Mouse (Mus musculus) neural tube, embryonic 10.5 days (tissue): ENCODE results near the gene Gramd1c.

ENCODE experiments used
- DNase-seq: peaks from one replicate; pipeline ENCODE4 v3.0.0-alpha.2; 2017; ENCODE audit warnings: low spot score; ENCODE audit errors: extremely low spot score

The Gramd1c gene

DNA sequence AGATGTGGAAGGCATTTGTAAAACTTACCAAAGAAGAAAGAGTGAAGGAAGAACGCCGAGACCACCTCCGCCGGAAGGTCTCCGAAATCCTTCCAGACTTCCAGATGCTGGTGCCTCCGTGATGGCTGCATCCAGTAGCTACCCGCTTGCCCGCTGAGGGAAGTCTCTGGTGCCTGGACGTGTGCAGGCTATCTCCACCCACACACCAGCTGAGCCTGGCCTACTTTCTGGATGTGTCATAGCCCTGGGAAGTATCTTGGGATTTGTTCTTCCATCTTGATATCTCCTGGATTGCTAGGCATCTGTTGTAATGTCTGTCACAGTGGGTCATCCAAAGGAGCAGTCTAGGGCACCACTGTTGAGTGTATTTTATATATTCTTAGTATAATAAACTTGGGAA, 99.9 kb downstream of the Gramd1c start:
- no peak for DNase-seq

DNA sequence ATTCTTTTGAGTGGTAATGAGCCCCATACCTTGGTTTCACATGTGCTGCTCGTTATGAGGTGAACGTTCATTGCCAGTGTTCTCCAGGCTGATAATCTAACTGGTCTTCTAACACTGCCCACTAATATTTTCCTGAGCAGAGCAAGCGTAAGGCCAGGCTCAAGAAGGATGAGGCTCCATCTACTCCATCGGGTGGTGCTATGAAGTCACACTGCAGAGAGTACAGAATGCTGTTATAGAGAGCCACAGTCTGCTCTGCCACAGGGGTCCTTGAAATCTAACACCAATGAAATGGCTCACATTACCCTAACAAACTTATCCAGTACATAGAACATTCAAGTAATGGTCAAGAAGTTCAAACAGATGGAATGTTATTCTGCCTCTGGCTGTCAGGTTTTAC, 105.1 kb downstream of the Gramd1c start:
- DNase-seq: no peak

DNA sequence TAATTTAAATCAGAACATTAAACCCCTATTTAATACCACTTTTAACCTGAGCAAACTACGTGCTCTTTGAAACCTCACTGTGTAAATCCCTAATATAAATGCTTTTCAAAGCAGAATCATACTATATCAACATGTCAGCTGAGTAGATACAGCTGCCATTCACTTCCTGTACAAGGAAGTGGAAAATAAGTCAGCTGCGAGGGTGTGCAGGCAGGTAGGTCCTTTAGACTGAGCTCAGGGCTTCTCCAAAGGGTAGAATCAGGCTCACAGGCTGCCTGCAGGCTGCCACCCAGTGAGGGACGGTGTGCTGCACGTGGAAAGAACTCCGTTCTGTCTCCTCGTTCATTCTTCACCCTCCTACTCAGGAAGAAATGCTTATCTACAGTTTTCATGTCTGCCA, 108.2 kb downstream of the Gramd1c start:
- no peak for DNase-seq

DNA sequence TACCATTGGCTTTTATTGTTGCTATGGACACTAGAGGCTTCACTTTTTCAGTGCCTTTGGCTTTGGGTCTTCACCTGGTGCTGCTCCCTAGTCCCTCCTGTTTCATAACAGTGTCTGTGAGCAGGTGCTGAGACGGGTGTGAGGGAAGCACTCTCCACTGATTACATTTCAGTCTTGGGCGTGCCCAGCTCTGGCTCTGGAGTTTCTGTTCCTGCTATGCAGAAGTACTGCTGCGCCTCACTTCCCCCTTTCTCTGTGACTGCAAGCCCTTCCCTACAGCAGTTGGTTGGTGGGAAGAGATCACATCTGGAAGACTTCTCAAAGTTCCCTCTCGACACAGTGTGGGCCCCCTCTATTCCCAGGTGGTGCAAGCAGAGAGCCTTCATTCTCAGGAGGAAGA, 111.6 kb downstream of the Gramd1c start:
- DNase-seq: no peak

DNA sequence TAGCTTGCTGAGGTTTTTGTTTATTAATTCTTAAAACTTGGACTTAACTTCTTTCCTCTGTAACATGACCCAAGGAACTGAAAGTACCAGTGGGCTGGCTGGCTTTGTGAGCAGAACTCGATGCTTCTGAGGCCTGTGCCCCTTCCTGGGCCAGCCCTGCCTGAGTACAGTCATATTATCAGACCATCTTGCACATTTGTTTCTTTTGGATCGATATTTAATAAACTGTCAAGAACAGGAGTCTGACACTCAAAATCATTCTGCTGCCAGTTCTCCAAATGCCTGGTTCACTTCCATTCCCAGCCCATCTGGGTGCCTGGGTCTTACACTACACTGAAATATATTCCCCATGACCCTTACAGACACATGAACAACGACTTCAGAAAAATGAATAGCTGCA, 117.3 kb downstream of the Gramd1c start:
- no peak for DNase-seq

DNA sequence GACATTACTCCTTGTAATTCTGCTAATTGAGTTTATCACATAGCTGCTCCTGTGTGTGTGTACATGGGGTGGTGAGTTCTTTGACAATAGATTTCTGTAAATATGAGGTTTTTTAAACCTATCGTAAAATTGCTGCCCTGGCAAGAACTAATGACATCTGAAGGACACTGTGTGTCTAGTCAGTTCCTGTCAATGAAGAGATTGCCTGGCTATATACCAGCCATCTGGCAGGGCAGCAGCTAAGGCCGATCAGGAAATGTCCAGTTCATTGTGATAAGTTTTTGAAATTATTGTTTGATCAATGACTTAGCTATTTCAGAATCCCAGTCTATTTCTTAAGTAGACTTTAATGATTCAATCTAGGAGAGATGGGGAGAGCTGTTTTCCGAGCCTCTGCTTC, 117.8 kb downstream of the Gramd1c start:
- DNase-seq: no peak

DNA sequence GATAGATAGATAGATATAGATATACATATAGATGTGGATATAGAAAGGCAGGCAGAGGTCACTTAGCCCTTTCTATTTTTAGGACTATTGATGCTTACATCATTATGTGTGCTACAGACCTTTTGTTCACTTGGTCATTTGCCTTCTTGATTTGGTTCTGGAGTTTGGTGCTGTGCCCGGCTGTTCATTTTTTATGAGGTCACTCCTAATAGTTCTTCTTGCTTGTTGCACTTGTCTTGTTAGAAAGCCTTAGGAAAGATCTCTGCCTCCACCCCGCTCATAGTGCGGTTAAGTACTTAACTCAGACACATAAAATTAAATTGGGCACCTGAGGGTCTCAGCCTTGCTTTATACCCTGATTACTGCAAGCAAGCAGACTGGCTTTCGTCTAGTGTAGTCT, 122.3 kb downstream of the Gramd1c start:
- no peak for DNase-seq

DNA sequence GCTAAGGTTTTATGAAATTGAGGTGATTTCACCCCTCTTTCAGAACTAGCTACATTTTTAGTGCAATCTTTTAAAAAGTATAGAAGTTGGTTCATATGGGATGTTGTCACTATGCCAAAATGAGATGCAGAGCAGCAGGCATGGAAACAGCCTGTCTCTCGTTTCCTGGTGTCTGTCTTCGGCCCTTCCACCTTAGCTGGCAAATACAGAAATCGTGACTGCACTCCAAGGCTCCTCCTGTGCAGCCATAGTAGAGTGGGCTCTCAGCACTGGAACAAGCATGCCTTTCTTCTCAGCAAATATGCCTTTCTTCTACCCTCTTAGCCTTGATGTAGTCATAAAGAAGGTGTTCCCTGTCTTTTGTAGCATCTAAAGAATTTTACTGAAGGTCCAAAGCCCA, 127.3 kb downstream of the Gramd1c start:
- no peak for DNase-seq

DNA sequence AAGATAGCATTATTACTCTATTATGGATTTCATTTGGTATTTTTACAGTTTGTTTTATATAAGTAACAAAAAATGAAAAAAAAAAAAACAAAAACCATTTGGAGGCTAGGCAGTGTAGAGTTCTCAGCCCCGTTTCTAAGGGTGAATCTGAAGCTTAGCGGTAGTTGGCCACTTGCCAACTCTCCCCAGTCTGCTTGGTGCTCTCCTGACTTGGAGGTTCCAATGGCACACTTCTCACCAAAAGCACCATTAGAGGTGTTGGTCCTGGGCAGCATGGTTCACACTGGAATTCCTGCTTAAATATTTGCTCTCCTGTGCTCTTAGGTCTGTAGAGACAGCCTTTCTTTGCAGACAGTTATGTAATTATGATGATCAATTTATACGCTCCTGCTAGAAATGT, 127.8 kb downstream of the Gramd1c start:
- no peak for DNase-seq

DNA sequence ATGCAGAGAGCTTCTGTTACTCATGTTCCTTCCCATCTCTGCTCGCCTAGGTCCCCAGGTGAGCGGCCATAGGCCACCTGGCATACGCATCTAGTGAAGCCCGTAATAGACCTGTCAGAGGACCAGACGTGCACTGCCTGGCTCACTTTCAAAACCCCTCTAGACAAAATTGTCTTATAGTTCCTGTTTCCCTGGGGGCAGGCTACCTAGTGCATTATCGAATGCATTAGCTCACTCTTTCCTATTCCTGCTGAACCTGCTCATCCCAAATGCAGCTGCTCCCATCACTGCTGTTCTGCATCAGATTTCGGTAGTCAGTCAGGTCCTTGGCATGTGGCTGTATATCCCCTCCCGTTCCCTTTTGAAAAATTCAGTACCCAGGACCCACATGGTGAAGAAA, 128.3 kb downstream of the Gramd1c start:
- DNase-seq: no peak

DNA sequence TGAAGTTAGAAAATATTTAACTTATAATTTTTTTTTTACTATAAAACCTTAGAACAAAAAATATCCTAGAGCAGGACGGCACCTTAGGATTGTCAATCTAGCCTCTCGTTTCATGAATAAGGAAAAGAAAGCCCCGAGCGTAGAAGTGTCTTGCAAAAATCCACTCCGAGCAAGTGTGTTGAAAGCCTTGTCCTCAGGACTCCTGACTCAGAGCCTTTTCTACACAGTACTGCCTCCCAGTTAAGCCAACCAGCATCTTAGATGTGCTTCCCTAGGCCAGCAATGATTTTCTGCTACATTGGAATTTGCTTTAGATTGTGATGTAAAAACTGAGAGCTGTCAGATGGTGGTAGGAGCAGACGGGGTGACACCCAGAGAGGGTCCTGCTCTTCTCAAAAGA, 130.1 kb downstream of the Gramd1c start:
- DNase-seq: no peak

DNA sequence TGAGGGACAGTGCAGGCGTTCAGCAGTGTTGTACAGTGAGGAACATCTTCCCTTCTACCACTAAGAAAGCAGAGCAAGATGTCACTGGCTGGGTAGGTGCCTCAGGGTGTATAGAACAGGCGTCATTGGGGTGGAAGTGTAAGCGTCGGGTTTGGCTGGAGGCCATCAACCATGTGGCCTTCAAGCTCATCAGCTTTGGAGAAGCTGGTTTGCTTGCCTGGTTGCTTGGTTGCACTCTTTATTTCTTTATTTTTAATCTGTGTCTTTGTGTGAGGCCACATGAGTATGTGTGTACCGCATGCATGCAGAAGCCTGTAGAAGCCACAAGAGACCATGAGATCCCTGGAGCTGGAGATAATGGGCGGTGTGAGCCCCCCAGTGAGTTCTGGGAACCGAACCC, 130.8 kb downstream of the Gramd1c start:
- DNase-seq: no peak

DNA sequence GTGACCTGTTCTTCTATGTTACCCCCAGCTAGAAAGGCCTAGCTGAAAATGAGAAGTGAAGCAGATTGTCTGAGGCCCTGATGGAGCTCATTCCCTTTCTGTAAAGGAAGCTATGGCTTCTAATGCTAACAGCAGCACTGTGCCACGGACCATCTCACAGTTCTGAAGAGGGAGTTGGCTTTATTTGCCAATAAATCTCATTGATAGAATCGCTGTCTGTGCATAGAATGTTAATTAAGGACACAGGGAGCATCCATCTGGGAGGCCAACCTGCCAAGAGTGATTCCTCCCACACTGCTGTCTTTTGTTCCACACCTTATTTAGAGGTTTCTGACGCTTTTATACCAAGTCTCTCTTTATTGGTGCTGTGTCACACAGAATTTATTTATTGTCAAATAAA, 131.6 kb downstream of the Gramd1c start:
- no peak for DNase-seq

DNA sequence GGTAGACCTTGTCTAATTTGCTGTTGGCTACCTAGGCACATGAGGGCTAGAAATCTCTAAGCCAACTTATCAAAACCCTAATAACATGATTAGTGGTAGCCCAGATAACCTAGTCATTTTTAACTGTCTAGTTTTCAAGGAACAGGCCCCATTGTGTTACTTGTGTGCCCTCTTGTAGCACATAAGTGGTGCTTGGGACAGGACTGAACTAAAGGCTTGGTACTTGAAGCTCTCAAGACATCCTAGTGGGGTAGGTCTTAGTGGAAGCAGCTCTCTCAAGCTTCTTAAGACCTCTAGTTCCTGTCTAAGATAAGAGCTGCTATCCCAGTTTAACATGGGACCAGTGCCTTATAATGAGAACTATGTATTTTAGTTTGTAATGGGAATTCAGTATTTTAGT, 132.6 kb downstream of the Gramd1c start:
- DNase-seq: no peak
